Mouse (Mus musculus): ENCODE measurements around the gene Auts2.

- TF ChIP-seq POLR2A (IDR thresholded peaks at IDR 0.05; ENCODE audit: insufficient read depth, low read depth, low read length) (no peak), CTCF (IDR thresholded peaks at IDR 0.05) (no peak), EP300 (IDR thresholded peaks at IDR 0.05; ENCODE audit: insufficient read depth, low read depth, low read length) (no peak)
Measured at GRCm38 (mm10) chr5:131727909-131728308, 815.2 kb downstream of the Auts2 start.

Measured in heart, adult 2 months (tissue).